Mouse (Mus musculus): ENCODE data around the gene Gm20431.

Gm20431 gene

DNA sequence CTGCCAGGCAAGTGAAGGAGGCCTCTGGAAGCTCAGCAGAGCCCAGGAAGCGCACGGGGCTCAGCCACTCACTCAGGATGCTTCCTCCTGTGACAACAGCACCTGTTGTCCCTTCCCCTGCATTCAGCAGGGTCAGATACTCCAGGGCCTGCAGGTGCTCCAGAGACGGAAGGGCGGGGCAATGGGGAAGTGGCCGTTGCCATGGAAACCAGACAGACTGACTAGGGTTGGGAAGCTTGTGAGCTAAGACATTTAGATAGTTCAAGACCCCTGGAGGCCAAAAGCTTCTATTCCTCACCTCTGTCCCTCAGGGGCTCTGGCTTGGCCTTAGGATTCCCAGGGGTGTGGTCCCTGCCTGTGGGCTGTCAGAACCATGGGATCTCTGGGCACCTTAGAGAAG lies 82.8 kb downstream of the Gm20431 start:
- intact Hi-C loops (cut with DNase I), result no loop called here

DNA sequence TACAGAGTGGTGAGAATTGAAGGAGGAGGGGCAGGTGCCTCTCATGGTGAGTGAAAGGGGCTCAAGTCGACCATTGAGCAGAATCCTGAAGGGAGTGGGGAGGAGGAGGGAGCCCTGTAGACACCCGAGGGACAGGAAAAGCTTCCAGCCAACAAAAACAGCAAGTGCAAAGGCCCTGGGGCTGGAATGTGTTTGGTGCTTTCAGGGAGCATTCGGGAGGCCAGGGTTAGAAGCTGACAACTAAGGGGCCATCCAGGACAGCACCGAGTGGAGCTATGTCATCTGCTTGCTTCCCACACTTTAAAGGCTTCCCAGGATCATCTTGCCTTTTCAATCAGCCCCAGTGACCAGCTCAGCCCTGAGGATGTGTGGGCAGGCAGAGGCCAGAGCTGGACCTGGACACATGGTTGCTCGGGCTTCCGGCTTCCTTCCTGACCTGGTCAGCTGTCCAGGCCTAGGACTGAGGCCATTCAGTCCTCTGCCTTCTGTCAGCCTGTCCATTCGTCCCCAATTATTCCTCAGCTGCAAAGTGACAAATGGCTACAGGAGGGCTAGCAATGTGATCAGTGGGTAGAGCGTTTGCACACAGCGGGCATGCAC lies 84.0 kb downstream of the Gm20431 start:
- intact Hi-C loops (cut with DNase I), result no loop called here

DNA sequence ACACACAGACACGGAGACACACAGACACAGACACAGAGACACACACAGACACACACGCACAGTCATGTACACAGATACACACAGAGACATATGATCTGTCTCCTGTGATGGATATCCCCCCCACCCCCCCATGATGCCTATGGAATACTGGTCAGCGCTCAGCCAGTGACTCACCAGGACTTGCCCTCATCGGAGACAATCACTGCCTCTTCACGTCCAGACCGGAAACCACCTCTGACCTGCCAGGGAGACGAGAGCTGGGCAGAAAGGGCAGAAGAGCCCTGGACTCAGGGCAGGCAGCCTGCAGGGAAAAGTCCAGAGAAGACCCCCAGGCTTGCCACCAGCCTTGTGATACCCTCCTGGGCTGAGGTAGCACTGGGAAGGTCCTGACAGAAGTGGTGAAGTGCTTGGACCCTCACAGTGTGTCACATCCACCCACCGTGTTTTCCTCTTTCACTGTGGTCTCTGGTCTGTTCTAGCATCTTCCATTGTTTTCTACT lies 85.1 kb downstream of the Gm20431 start:
- intact Hi-C loops (cut with DNase I), result no loop called here

DNA sequence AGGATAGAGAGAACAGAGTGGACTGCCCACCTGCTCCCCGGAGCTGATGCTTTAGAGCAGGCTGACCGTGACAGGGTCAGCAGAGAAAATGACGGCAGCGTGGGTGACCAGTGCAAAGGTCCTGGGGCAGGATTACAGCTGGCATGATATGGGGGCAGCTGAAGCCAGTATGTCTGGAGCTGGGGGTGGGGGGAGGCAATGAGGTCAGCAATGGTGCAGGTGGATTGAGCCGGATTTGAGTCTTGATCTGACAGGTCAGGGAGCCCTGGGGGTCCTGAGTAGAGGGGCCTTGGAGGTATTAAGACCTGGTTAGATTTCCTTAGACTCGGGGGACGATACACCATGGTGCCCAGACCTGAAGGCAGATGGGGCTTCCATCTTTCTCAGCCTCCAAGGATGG lies 85.7 kb downstream of the Gm20431 start:
- intact Hi-C loops (cut with DNase I), result no loop called here

DNA sequence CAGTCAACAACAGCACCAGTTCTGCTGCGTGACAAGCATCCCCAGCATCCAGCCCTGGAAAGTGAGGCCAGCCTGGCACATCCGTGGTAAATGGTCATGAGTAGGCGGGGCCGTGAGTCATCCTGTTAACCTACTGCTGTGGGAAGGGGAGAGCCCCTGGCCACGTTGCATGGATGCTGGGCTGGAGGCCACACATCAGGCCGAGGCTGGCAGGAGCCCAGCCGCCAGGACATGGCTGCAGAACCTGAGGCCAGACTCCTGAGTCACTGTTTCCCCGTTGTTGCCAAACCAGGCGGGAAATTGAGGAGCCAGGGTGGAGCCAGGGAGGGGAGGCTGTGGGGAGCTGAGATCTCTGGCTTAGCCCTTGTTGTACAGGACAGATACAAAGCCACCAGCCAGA lies 86.5 kb downstream of the Gm20431 start:
- intact Hi-C loops (cut with DNase I), result no loop called here

DNA sequence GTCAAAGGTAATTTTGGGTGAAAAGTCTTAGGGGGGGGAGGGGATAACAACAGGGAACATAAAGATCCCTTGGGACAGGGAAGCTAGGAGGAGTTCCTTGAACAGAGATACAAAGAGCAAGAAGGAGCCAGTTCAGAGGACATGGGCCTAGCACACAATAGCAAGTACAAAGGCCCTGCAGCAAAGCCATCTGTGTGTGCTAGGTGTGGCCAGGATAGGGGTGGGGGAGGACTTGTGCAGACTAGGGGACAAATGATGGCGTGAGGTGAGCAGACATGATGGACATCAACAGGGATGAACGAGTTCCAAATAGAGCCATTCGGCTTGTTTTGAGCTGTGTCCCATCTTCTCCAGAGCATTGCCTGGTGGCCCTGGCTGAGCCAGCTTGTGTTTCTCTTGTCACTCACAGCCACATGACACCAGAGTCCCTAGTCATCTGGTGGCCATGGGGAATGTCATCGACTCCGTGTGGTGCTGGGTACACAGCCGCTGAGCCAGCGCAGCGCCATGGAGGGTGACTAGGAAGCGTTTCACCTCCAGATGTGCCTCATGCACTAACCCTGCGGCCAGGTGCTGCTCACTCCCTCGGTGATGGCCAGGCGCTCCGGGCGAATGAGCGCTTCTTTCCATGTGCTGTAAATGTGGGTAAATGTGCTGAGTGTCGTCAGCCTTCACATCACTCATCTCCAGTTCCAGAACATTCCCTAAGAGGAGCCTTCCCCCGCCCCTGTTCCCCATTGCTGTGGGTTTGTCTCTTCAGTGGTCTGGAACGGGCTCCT lies 89.7 kb downstream of the Gm20431 start:
- intact Hi-C loops (cut with DNase I), result no loop called here

DNA sequence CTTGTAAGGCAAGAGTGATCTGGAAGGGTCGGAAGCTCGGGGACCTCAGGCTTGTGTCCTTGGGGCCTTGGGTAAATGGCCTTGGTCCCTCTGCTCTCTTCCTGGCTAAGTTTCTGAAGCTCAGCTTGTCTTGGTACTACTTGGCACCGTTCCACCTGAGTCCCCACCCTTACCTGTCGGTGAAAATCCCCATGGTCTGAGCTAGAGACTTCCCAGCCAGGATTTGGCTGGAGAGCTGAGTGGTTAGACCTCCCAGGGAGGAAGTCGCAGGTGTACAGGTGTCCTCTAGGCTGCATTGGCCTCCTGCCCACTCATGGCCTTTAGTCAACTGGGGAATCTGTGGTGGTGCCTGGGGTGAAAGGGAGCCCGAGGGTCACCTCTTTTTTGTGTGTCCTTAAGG lies 90.5 kb downstream of the Gm20431 start:
- intact Hi-C loops (cut with DNase I), result no loop called here

DNA sequence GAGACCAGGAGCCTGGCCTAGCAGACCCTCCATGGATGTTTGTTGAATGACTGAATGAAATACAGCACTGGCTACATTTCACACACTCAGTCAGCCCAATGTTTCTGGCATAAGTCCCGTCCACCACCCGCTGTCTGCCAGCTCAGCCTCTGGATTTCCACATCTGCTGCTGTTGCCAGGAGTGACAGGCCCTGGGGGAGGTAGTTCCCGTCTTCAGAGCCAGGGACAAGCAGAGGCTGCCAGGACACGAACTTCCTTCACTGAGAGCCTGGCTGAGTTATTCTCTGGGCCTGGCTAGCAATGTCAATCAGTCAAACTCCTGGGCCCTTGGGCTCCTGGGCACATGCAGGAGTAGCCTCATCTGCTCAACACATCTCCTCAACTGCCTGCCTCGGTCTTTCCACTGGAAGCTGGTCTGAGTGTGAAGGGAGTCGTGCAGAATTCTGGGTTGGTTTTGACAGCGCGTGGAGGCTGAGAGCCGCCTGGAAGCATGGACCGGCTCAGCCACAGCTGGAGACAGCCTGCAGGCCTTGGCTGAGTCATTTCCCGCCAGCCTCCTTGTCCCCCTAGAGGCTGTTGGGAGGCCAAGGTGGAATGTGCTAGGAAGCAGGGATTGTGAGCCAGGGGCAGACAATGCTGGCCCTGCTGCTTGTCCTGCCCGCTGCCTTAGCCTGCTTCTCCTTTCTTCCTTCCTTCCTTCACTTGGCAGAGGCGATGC lies 91.2 kb downstream of the Gm20431 start:
- intact Hi-C loops (cut with DNase I), result no loop called here

DNA sequence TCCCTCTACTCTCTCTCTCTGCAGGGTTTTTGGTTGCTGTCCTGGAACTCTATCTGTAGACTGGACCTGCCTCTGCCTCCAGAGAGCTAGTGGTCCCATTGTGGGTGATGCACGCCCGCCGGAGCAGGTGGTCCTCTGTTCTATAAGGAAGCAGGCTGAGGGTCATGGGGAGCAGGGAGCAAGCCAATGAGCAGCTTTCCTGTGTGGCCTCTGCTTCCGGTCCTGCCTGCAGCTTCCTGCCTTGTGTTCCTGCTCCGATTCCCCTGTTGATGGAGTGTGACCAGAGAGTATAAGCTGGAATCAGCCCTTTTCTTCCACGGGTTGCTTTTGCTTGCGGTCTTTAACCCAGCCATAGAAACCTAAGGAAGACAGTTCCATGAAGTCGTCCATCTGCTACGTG lies 93.2 kb downstream of the Gm20431 start:
- intact Hi-C loops (cut with DNase I), result no loop called here

DNA sequence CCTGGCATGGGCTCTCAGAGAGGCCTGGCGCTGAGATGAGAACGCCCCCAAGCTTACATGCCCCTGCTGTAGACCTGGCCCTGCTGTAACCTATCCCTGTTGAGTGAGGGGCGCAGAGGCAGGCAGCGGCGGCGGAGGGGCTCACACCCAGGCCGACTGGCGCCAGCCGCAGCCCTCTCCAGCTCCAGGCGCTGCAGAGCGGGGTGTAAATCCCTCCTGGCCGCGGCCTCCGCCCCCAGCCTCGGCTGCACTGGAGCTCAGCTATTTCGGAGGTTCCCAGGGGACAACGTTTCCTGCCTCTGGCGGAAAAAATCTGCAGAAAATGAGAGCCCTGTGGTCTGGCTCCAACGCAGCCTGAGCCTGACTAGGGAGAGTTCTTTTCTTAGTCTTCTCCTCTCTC lies 95.6 kb downstream of the Gm20431 start:
- intact Hi-C loops (cut with DNase I), result no loop called here

DNA sequence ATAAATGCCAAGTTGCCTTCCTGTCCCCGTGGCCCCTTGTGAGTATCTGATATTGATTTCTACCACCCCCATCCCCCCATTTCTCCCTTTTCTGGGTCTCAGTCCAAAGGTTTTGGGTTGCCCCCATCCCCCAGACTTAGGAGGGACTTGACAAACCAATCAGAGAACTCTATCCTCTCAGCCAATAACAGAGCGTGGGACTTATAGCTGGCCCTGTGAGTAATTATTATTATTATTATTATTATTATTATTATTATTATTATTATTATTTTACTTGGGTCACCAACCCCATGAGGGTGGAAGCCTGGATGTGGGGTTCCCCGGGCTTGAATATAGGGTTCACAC lies 96.0 kb downstream of the Gm20431 start:
- intact Hi-C loops (cut with DNase I), result no loop called here

DNA sequence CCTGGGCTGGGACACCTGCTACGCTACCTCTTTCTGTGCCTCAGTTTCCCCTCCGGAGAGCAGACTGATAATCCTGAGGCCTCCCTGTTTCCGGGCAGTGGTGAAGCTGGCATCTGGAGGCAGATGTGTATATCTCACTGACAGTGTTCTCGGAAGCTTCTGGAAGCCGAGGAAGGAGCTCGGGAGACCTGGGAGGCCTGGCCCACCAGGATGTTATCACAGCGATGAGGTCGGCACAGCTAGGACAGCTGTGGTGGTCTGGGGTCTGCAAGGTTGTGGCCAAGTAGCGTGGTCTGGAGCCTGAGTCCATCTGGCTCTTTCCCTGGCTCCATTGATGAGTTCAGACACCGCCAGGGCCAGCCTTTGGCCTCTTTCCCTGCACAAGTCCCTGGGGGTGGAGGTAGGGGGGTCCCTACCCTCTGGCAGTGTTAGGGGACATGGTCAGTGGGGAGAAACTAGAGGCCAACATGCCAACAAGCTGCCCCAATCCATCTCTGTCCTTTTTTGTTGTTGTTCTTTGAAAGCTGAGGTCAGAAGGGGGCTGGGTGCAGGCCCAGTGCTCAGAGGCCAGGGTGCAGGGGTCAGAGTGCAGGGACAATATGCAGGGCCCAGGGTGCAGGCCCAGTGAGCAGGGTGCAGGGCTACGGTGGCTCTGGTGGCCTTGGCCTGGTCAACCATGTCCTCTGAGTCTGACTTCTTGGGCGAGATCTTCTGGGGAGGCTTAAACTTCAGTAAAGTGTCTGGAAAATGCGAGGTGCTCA lies 96.6 kb downstream of the Gm20431 start:
- intact Hi-C loops (cut with DNase I), result no loop called here

DNA sequence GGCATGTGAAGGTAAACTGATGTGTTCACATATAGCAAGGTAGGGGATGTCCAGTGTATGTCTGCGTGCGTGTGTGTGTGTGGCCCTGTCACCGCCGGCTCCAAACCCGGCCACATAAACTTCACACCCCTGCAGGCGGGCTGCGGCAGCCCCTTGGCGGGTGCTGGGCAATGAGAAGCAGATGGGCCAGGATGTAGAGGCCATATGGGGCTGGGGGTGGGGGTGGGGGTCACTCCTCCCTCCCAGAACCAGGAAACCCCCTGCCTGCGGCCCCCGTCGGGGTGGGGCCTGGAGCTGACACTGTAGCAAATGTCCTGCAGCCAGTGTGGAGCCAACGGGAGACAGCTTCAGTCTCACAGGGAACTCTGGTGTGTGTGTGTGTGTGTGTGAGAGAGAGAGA lies 97.6 kb downstream of the Gm20431 start:
- intact Hi-C loops (cut with DNase I), result no loop called here

DNA sequence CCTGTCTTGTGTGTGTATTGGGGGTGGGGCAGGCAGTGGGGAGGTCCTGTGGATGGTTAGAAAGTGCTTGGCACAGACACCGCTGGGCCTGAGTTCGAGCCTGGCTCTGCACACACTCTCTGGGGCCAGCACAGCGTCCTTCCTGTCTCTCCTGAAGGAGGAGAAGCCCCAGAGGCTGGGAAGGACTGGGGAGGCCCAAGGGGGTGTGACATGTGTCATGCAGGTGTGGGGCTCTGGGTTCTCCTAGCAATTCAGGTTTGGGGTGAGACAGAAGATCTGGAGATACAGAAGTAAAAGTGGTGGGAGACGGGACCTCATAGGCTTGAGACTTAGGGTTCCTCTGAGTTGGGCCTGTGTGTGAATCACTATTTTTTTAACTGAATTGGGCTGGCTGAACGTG lies 98.3 kb downstream of the Gm20431 start:
- intact Hi-C loops (cut with DNase I), result no loop called here

DNA sequence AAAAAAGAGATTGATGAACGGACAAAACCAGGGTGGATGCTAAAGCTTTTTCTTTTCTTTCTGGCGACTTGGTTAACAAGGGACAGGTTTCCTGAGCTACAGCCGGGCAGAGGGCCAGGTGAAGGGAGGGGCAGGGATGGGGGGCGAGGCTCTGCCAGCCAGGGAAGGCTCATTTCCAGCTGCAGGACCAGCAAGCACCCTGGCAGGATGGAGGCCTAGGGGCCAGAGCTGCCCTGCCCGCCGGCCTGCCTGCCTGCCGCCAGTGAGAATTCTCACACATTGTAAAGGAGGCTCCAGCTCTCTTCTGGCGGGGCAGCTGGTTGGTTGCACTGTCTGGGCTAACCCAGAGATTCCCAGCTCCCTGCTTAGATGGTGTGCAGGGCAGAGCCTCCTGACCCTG lies 99.2 kb downstream of the Gm20431 start:
- intact Hi-C loops (cut with DNase I), result no loop called here

DNA sequence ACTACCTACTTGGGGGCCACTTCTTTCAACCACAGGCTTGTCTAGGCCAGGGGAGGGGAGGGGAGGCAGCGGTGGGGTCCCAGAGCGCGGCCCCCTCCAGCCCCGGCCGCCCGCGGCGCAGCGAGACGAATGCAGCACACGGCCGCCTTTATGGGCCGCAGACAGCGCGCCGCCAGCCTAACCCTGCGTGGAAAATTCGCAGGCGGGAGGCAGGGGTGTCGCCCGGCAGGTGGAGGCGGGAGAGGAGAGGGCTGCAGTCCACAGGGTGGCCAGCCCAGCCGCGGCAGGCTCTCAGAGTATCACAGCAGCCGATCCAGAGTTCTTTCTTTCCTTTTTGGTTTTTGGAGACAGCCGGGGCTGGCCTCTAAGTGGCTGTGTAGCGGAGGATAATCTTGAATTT lies 101.9 kb downstream of the Gm20431 start:
- intact Hi-C loops (cut with DNase I), result no loop called here

Small RNA genes within 50 kb of the gene (microRNA-seq; reads per million reads assigned to microRNA genes)
- gene Gm22355, result 0 reads per million in 2 experiments
